Mouse (Mus musculus) thymus, adult 2 months (tissue): ENCODE measurements at regions not wholly inside any gene's neighbourhood (a gene's known extent, or its start where the extent isn't known, plus 50 kb on each side); places are given as distances from the start of the nearest gene placed in this dataset.
"Not testable (repeated sequence)": the region's sequence is repeated elsewhere in the genome, so short reads cannot be mapped to it uniquely, and the experiment has no call there.

Experiments used
- DNase-seq: peaks from one replicate; pipeline ENCODE4 v3.0.0; 2021
- H3K27ac ChIP-seq: fragments of 200-500 bp; 2 replicates; pipeline ENCODE4 v1.5.1; 2012; ENCODE audit warnings: low read length, control low read depth; ENCODE audit not compliant: control insufficient read depth, insufficient read depth
- H3K27me3 ChIP-seq: fragments of 200-500 bp; 2 replicates; pipeline ENCODE4 v1.6.1; 2012; ENCODE audit warnings: mild to moderate bottlenecking, low read length, moderate library complexity, mixed read lengths; ENCODE audit not compliant: control insufficient read depth, insufficient read depth
- H3K36me3 ChIP-seq: fragments of 200-500 bp; 2 replicates; pipeline ENCODE4 v1.6.1; 2012; ENCODE audit warnings: mild to moderate bottlenecking, low read length, moderate library complexity; ENCODE audit not compliant: control insufficient read depth, insufficient read depth
- H3K4me1 ChIP-seq: fragments of 200-500 bp; replicated peaks from 2 replicates; pipeline ENCODE4 v1.6.1; 2012; ENCODE audit warnings: low read length; ENCODE audit not compliant: control insufficient read depth, insufficient read depth
- H3K4me3 ChIP-seq: fragments of 200-500 bp; 2 replicates; pipeline ENCODE4 v1.5.1; 2012; ENCODE audit warnings: mild to moderate bottlenecking, low read length, control low read depth, moderate library complexity; ENCODE audit not compliant: control insufficient read depth, insufficient read depth
- CTCF ChIP-seq: fragments of 200-500 bp; IDR thresholded peaks from 2 replicates; pipeline ENCODE4 v1.5.1; 2012; ENCODE audit warnings: mild to moderate bottlenecking, control low read depth, low read length, moderate library complexity, borderline replicate concordance; ENCODE audit not compliant: control insufficient read depth, poor library complexity, insufficient read depth; ENCODE audit errors: extremely low read depth
- POLR2A ChIP-seq: fragments of 200-500 bp; IDR thresholded peaks from 2 replicates; pipeline ENCODE4 v1.6.1; 2012; ENCODE audit warnings: mild to moderate bottlenecking, low read length, control low read depth, moderate library complexity; ENCODE audit not compliant: control insufficient read depth, poor library complexity, insufficient read depth; ENCODE audit errors: extremely low read depth
- WGBS: fragments of 180-500 bp; shearing (Covaris S2); methylation state at CpG from one replicate; pipeline ENCODE4 v1.1.7; 2018; 5-methylcytosine and 5-hydroxymethylcytosine counted together

GRCm38 (mm10) chr4:45639397-45640034 lies 107.2 kb upstream of the Shb start:
- Histone ChIP-seq H3K27me3 (no peaks in the 10 kb centered on the region), H3K27ac (no peak overlapping the region), H3K36me3 (no peaks in the 10 kb centered on the region), H3K4me1 (no peaks in the 10 kb centered on the region), H3K4me3 (no peak overlapping the region)
- DNase-seq = no peak
- 95% methylated on average over 12 of the region's 12 CpGs for WGBS
- TF ChIP-seq CTCF (no peak), POLR2A (no peak)

GRCm38 (mm10) chr4:45638411-45638810 lies 106.1 kb upstream of the Shb start:
- DNase-seq = no peak
- TF ChIP-seq POLR2A (no peak), CTCF (no peak)
- H3K4me3 ChIP-seq = no peak overlapping the region
- 91% methylated on average over 8 of the region's 8 CpGs for WGBS
- H3K27me3 ChIP-seq = no peaks in the 10 kb centered on the region
- no peaks in the 10 kb centered on the region for H3K36me3 ChIP-seq
- no peak overlapping the region for H3K27ac ChIP-seq
- no peaks in the 10 kb centered on the region for H3K4me1 ChIP-seq

- H3K27ac ChIP-seq = no peak overlapping the region
- TF ChIP-seq CTCF = no peak
- no peak for TF ChIP-seq POLR2A
- no peak for DNase-seq
- H3K36me3 ChIP-seq = no peaks in the 10 kb centered on the region
- H3K4me3 ChIP-seq = no peak overlapping the region
- H3K4me1 ChIP-seq = no peaks in the 10 kb centered on the region
- WGBS = 93% methylated on average over 7 of the region's 7 CpGs
- no peaks in the 10 kb centered on the region for H3K27me3 ChIP-seq
These were observed 99.2 kb upstream of the Shb start for GRCm38 (mm10) chr4:45631276-45632045.

GRCm38 (mm10) chr4:45625633-45626032 lies 93.4 kb upstream of the Shb start:
- 95% methylated on average over 7 of the region's 7 CpGs for WGBS
- DNase-seq = no peak
- H3K4me1 ChIP-seq = no peaks in the 10 kb centered on the region
- no peak overlapping the region for H3K4me3 ChIP-seq
- no peaks in the 10 kb centered on the region for H3K27me3 ChIP-seq
- H3K36me3 ChIP-seq = no peaks in the 10 kb centered on the region
- TF ChIP-seq POLR2A (no peak), CTCF (no peak)
- H3K27ac ChIP-seq = no peak overlapping the region

GRCm38 (mm10) chr4:45622017-45622416 lies 89.7 kb upstream of the Shb start:
- Histone ChIP-seq H3K4me3 (no peak overlapping the region), H3K27me3 (no peaks in the 10 kb centered on the region), H3K27ac (no peak overlapping the region), H3K36me3 (no peaks in the 10 kb centered on the region), H3K4me1 (no peaks in the 10 kb centered on the region)
- TF ChIP-seq CTCF (no peak), POLR2A (no peak)
- DNase-seq = peak; percentile 2
- WGBS = 98% methylated on average over 5 of the region's 5 CpGs

- Histone ChIP-seq H3K36me3 (no peaks in the 10 kb centered on the region), H3K27ac (no peak overlapping the region), H3K4me1 (no peaks in the 10 kb centered on the region), H3K4me3 (no peak overlapping the region), H3K27me3 (no peaks in the 10 kb centered on the region)
- 49% methylated on average over 3 of the region's 3 CpGs for WGBS
- DNase-seq = no peak
- TF ChIP-seq CTCF (no peak), POLR2A (no peak)
These were observed 84.9 kb upstream of the Shb start for GRCm38 (mm10) chr4:45617126-45617525.

- not testable (repeated sequence) for DNase-seq, H3K4me3 ChIP-seq, H3K36me3 ChIP-seq, H3K27ac ChIP-seq, H3K27me3 ChIP-seq, H3K4me1 ChIP-seq
- WGBS = 79% methylated on average over 3 of the region's 3 CpGs
These were observed 81.2 kb upstream of the Shb start for GRCm38 (mm10) chr4:45613498-45613897.
